Comparison of ENCODE assay signal across 8 mouse cellular contexts in genomic region chr3:107631523-107631958, GRCm38 (mm10). TPM values are rescaled to one million over a fixed set of nuclear protein-coding genes. Genes with fewer than 3 reads are reported as not detected.
DNase-seq lines count a peak whose midpoint lies in the region; ATAC-seq lines count a peak whose summit lies in the region.

Gene Strip1 (minus strand): TSS chr3:107631694.

- peak within 1 kb of the TSS; percentile 93 for H3K4me3 ChIP-seq in hindbrain, embryonic 15.5 days

- H3K36me3 ChIP-seq in hindbrain, embryonic 15.5 days = peaks cover 18% of the 10 kb centered on the region

- peak within 1 kb of the TSS; percentile 98 for H3K9ac ChIP-seq in hindbrain, embryonic 15.5 days

- H3K4me2 ChIP-seq in hindbrain, embryonic 15.5 days = peak within 1 kb of the TSS; percentile 69

- peaks cover 14% of the 10 kb centered on the region for H3K4me1 ChIP-seq in hindbrain, embryonic 15.5 days (replicated peaks)

- ATAC-seq in hindbrain, embryonic 15.5 days (ENCODE audit: low FRiP score, low read depth) = peak; percentile 96

- no peaks in the 10 kb centered on the region for H3K9me3 ChIP-seq in hindbrain, embryonic 15.5 days

- under 1% methylated on average over 31 of the region's 35 CpGs for WGBS in hindbrain, embryonic 15.5 days

- peak within 1 kb of the TSS; percentile 99 for H3K27ac ChIP-seq in hindbrain, embryonic 15.5 days (replicated peaks)

- DNase-seq in T-cell, adult 2 months (ENCODE audit: low spot score) = peak; percentile 92
- peak; percentile 92 to 93 for DNase-seq in cerebellum, postnatal 36 days
- DNase-seq in frontal cortex, postnatal 36 days (ENCODE audit: low spot score in 2 of 2) = peak; percentile 91 to 95
- DNase-seq in left cerebral cortex, adult 11 months (ENCODE audit: low spot score) = peak; percentile 89
- DNase-seq in lung, postnatal 4 days = peak; percentile 95 to 96
- DNase-seq in retina, postnatal 7 days (ENCODE audit: low read depth, low spot score) = peak; percentile 91
- peak; percentile 80 for DNase-seq in urinary bladder, adult 2 months (ENCODE audit: low spot score)

- no peaks in the 10 kb centered on the region for H3K27me3 ChIP-seq in hindbrain, embryonic 15.5 days

RNA-seq across cellular contexts. Expression of gene Strip1, which starts in this region (rescaled TPM):
- 141 and 157 TPM in 2 replicates for polyA plus RNA-seq in hindbrain, embryonic 15.5 days (2015; fragmentation: Nextera tagmentation; extraction: Ambion mirVana)
- polyA plus RNA-seq in urinary bladder, adult 2 months (2012; rRNA removed) = 33.4 and 37.7 TPM in 2 replicates

Comparison
In these comparisons a context has a peak if more than half of its experiments do, and no peak if none do; other contexts are left out.
1. Peak in every context shown above with its lines: DNase-seq, ATAC-seq, H3K4me3 ChIP-seq and H3K27ac ChIP-seq.